Mouse (Mus musculus): ENCODE measurements around the gene Mob4.

- TF ChIP-seq CTCF (IDR thresholded peaks at IDR 0.05; ENCODE audit: low read depth, low read length): no peak
- TF ChIP-seq POLR2A (IDR thresholded peaks at IDR 0.05; ENCODE audit: borderline replicate concordance, low read depth, low read length): no peak
These were observed 39.0 kb upstream of the Mob4 start for GRCm38 (mm10) chr1:55092056-55092455.
